Mouse (Mus musculus) heart, embryonic 11.5 days (tissue): Measurements from ENCODE around the gene Gpr26. TPM values are rescaled to one million over a fixed set of nuclear protein-coding genes. Genes with fewer than 3 reads are reported as not detected.

Source experiments
- polyA plus RNA-seq: library from polyadenylated mRNA; unstranded; fragments of >200 nt; fragmentation: Nextera tagmentation; extraction: Ambion mirVana; gene quantifications from 2 replicates; pipeline ENCODE4 v1.2.1, GENCODE M21; 2014

The Gpr26 gene
- polyA plus RNA-seq, 1 experiment from 2014 or later: not detected

Other genes starting within 250 kb of the Gpr26 start
- gene Cpxm2, start 188.3 kb downstream of the Gpr26 start, polyA plus RNA-seq: 0.10 TPM in 1 of 2 replicates, not detected in the other